Mouse (Mus musculus): Measurements from ENCODE around the gene Gm10663. TPM values are rescaled to one million over a fixed set of nuclear protein-coding genes. Genes with fewer than 3 reads are reported as not detected.

Gene Gm10663
- polyA plus RNA-seq (2012; rRNA removed; ENCODE audit: low replicate concordance), result not detected in 2 replicates

DNA sequence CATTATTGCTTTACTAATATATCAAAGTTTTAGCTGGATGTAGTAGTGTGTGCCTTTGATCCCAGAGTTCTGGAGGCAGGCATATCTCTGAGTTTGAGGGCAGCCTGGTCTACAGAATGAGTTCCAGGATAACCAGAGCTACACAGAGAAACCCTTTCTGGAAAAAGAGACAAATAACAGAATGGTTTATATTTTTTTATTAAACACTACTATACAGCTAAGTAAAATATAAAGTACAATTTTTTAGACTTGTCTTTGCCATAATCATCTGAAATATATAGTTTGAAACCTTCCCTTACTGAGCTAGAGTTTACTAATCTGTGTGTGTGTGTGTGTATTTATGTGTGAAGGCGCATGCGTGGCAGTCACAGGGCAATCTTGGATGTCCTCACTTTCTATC is at the start of gene Gm10663:
Gene Gm10663, plus strand, starts transcription at position 301 of the 400 bp plus-strand sequence.

GRCm38 (mm10) chr8:65037117-65037533 is 37.7 kb upstream of the Gm10663 start, which contains the start of gene Apela:
Gene Apela (minus strand): TSS chr8:65037336.

Other genes with a start within 250 kb of the Gm10663 start
- 15.0 and 20.5 TPM in 2 replicates for gene Klhl2, start 225.0 kb upstream of the Gm10663 start, polyA plus RNA-seq (2012; rRNA removed; ENCODE audit: low replicate concordance)
- gene Tmem192, start 127.8 kb upstream of the Gm10663 start, polyA plus RNA-seq (2012; rRNA removed; ENCODE audit: low replicate concordance), result 81.5 and 103 TPM in 2 replicates
- not detected in 2 replicates for gene Trim75, start 87.2 kb upstream of the Gm10663 start, polyA plus RNA-seq (2012; rRNA removed; ENCODE audit: low replicate concordance)
- gene Trim61, start 56.5 kb upstream of the Gm10663 start, polyA plus RNA-seq (2012; rRNA removed; ENCODE audit: low replicate concordance), result not detected in 2 replicates
- gene Trim60, start 56.4 kb upstream of the Gm10663 start, polyA plus RNA-seq (2012; rRNA removed; ENCODE audit: low replicate concordance), result not detected in 2 replicates
- gene Apela, start 37.7 kb upstream of the Gm10663 start, polyA plus RNA-seq (2012; rRNA removed; ENCODE audit: low replicate concordance), result 0.34 TPM in 1 of 2 replicates, not detected in the other
- gene BC030870, start 54.5 kb downstream of the Gm10663 start, polyA plus RNA-seq (2012; rRNA removed; ENCODE audit: low replicate concordance), result 0.11 and 1.0 TPM in 2 replicates